Mouse (Mus musculus) cerebral cortex, adult 2 months (tissue): ENCODE results near the gene Tgfbr3.

Experiments used
- WGBS: fragments of 180-500 bp; shearing (Covaris S2); methylation state at CpG from one replicate; pipeline ENCODE4 v1.1.7; 2018; 5-methylcytosine and 5-hydroxymethylcytosine counted together

Gene Tgfbr3

DNA sequence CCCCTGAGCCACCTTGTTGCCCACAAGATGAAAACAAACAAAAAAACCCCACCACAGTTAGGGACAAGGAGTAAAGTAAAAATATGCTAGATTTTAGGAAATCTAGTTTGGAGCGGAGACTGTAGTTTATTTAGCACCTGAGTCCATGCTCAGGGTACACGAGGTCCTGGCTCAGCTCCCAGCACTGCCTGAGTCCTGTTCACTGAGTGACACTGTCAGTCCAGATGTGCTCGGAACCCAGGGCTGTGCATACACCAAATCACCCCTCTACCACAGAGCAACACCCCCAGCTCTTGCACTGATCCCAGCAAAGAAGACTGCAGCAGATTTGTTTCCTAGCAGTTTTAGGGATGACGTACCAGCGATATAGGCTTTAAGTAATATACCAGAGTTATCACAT is 119.6 kb downstream of the Tgfbr3 start:
- 78% methylated on average over 5 of the region's 5 CpGs for WGBS

DNA sequence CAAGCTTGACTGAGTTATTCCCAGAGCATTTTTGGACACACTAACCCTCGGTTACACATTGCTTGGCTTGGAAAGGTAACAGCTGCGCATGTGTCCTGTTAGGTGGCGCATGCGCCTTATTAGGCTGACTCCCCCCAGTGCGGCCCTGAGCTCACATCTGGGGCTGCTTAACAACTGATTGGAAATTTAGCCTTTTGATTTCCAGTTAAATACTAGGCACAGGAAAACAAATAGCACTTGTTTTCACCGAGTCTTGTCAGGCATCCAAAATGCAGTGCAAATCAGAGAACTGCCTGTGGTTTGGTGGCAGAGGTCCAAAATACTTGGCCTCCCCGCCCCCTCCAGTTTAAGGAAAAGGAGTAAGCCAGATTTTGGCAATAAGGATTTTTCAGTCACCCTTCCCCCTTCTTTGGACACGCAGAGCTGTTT is 121.5 kb downstream of the Tgfbr3 start:
- 16% methylated on average over 8 of the region's 8 CpGs for WGBS

DNA sequence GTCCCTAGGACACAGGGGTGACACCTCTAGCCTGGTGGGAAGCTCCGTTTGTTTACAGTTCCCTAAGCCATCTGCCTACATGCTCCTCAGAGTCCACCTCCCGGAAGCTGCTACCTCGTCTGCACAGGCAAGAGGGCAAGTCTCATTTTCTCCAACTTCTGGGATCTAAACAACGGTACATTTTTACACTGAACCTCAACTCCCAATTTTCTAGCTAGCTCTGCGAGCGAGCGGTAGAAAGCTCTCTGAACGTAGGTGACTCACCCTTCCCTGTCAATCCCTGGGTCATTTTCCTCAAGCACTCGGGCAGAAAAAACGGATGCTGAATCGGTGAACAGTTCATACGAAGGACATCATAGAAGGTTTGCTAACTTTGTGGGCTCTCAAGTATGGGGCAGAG is 122.1 kb downstream of the Tgfbr3 start:
- 31% methylated on average over 12 of the region's 12 CpGs for WGBS

DNA sequence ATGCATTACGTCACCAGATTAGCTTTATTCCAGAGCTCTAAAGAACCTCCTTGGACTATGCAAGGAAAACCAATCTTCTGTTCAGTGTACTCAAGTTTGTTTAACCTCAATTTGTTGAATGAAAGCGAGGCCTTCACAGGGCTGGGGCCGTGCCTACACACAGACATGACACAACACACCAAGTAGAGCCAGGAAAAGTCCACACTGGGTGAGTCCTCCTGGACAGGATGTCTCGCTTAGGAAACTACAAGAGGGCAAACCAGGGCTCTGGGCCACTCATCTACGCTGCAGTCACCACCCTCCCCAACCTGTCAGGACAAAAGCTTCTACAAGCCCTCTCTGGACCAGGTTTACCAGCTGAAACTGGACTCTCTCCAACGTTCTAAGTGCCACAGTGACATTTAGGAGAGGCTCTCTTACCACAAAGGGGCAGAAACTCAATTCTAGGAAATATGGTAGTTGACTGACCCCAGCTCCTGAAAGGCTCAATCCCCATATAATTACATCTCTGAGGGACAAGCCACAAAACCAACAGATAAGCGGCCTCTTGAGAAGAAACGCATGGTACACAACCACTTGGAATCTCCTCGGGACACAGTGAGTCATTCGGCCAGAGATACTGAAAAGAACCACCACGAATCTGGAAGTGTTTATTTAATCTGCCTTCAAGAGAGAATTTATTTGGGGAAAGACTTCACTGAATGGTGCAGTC is 122.6 kb downstream of the Tgfbr3 start:
- 68% methylated on average over 11 of the region's 11 CpGs for WGBS

DNA sequence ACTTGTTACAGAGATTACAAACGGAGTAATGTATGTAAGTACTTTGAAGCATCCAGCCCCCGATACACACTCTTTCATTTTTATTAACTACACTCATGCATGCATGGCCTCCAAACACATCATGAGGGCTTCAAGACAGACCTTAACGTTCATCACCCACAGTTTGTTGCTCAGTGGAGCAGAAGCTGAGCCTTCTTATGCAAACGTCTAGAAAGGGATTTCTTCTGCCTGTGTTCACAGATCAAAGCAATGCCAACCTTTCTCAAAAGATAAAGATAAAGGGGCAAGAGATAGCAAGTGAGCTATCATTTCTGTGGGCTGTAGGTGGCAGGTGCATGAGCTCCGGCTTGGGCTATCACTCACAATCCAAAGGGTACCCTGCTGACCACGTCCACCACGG is 123.7 kb downstream of the Tgfbr3 start:
- WGBS = 83% methylated on average over 7 of the region's 7 CpGs

DNA sequence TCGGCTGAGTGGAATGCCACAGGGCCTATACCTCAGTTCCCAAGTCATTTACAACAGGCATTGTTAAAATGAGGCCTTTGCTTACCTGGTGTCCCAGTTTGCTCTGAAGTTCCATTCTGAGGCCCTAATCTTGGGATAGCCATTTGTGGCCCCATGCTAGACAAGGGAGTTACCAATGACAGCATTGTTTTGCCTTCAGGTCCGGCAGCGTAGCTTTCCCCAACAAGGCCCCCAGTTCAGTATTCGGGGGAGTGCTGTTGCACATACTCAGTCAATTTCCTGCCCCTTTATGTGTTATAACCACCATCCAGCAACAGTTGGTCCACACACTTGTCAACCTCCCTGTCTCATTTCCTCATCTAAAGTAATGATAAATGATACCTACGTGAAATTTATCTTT is 124.2 kb downstream of the Tgfbr3 start:
- WGBS = 97% methylated on average over 5 of the region's 5 CpGs

DNA sequence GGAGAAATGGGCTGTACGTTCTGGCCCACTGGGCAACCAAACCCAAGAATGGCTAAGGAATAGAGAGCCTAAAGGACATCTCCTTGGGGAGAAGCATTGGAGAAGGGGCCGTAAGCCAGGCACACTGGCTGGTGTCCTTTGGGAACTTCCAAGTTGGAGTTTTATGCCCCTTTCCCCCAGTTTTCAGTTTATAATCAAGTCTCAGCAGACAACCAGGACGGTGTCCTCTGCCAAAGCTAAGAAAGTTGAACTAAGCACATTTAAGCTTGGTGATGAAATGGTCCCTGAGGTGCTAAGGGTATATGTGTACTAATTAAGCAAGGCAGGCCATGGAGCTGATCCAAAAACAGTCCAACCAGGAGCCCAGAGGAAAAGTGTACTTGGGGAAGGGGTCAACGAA is 124.6 kb downstream of the Tgfbr3 start:
- 98% methylated on average over 4 of the region's 4 CpGs for WGBS

DNA sequence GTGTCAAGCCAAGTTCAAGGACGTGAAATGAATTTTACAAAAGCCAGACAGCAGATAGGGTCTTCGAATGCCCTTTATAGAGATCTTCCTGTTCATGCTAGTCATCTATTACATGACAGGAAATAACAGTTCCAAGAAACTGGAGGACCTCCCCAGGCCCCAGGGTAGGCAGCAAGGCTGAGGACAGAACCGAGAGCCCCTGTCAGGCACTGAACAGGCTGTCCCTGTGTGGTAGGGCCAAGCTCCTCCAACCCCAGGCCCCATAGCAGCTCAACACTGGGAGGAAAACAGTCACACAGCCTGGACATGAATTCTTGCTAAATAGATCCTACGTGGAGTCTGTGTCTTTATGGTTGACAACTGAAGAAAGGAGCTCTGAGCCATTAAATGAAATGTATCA is 125.3 kb downstream of the Tgfbr3 start:
- 82% methylated on average over 4 of the region's 4 CpGs for WGBS

DNA sequence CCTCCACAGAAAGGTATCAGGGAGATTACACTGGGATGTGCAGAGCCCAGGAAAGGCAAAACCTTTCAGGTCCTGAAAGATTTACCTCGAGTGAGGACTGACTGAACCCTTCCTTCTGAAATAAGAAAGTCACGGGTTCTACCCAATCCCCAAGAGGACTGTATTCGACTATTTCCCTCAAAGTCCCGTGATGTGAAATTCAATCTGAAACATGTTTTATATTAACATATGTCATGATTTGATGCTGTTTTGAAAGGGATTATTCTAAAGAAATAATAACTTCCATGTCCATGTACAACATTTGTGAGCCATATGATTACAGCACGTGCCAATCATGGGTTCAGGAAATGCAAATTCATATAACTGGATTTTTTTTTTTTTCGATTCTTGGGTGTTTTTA is 126.6 kb downstream of the Tgfbr3 start:
- WGBS = 91% methylated on average over 6 of the region's 6 CpGs

DNA sequence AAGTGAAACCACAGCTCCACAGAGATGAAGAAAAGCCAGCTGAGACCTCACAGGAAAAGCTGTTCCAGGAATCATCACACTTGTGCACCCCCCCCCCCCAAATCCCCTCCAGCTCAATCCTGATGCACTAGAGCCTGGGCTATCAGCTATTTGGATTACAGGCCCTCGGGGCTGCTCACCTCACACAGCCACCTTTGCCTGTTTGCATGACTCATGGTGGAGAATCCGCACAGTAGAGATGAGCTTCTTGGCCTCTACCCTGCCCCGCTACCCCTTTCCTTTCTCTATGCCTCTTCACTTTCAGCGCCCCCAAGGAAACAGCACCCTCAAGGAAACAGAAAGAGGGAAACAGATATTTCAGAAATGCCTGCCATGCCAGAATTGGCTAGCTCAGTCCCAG is 127.1 kb downstream of the Tgfbr3 start:
- WGBS = 99% methylated on average over 4 of the region's 4 CpGs

DNA sequence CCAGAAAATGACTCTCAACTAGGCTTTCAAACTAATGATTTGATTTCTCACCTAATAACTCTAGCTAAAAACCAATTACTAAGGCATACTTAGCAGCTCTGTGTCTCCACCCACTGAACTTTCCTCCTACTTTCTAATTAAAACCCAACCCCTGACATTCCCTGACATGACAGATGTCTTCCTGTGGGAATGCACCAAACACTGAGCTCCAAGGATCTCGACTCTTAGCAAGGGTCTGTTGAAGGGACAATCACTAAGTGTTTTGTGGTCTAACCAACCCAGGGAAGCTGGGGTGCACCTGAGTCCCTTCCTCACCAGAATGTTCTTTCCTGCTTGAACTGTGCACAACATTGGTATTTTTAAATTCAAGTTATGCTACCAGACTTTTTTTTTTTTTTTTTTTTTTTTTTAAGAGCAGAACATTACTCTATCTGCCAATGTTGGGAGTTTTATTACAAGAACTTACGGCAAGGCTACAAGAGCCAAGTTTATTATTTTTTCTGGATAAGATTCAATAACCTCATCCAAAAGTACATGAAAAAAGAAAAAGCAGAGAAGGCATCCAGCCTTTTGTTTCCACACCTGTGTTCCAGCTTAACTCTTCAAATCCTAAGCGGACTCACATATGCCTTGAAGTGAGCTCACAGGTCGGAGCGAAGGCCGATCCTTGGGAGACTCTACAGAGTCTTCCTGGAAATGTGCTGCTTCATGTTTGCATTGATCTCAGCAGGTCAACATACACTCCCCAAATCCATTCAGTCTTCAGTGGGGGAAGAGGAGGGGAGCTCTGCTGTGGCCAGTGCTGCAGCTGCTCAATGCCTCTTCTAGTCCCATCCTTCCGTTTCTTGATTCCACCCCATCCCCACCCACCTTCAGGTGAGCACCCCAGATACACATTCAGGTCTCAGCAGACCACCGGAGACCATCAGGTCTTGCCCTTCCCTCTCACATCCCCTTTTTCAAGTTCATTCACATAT is 129.2 kb downstream of the Tgfbr3 start:
- 83% methylated on average over 8 of the region's 8 CpGs for WGBS

DNA sequence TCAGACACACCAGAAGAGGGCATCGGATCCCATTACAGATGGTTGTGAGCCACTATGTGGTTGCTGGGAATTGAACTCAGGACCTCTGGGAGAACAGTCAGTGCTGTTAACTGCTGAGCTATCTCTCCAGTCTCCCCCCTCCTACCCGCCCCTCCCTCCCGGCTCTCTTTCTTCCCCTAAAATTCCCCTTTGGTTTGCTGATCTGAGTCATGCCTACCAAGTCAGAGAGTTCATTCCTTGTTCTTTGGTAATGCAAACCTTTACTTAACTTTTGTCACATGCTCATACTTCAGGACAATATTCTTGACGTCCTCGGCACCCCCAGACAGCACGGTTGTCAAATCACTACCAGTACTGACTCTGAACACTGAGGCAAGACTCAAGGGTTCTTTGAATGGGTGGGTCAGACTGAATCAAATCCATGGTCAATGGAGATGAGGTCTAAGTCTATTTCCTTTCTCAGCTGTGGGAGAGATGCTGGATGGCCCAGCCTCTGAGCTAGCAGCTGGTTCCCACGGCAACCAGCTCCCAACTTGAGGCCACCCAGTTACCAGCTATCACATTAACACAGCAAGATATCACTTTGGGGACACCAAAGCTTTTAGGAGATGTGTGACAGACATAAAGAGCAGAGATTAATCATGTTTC is 130.8 kb downstream of the Tgfbr3 start:
- WGBS = 82% methylated on average over 7 of the region's 7 CpGs

DNA sequence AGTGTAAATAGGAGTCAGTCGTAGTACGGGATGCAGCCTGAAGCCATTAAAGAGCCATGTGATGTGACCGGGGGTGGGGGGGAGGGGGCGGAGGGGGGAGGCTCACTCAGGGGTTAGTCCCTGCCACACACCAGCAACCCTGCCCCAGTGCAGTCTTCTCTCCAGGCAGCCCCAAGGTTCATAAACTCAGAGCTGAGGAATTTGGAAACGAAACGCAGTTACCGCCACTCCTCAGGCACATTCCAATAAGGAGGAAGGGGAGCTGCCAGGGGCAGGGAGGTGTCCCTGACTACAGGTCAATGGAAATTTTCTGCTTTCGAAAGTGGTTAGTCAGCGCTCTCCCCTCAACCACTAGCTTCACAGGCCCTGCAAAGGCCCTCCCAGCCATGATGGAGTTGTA is 132.0 kb downstream of the Tgfbr3 start:
- WGBS = 87% methylated on average over 9 of the region's 9 CpGs

DNA sequence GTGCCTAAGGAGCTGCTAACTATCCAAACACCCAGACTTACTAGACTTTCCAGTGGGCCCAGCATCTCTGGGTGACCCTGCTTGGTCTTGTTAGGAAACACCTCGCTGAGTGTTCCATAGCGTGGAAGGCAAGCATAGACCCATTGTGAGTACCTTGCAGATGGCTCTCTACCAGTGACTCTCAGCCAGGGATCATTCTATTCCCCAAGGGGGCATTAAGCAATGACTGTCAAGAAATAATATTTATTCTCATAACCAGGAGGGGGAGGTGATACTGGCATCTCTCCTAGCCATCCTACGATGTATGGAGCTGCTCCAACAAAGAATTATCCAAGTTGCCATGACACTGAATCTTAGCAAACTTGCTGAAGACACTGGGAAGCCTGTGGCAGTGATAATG is 133.3 kb downstream of the Tgfbr3 start:
- 83% methylated on average over 3 of the region's 3 CpGs for WGBS

DNA sequence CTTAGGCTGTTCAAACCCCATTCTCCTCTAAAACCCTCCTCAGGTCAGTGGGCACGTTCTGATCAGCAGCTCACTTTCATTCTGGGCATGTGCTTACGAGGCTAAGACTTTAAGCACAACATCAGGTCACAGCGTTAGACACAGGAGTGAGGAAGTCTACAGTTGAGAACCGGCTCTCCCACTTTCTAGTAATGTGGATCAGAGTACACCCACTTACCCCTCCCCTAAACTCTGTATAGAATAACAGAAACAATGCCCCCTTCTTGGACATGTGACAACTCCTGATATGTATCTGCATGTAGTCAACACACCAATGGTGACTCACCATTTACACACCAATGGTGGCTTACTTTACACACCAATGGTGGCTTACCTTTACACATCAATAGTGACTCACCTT is 136.4 kb downstream of the Tgfbr3 start:
- whole genome bisulfite sequencing = 93% methylated on average over 4 of the region's 4 CpGs

DNA sequence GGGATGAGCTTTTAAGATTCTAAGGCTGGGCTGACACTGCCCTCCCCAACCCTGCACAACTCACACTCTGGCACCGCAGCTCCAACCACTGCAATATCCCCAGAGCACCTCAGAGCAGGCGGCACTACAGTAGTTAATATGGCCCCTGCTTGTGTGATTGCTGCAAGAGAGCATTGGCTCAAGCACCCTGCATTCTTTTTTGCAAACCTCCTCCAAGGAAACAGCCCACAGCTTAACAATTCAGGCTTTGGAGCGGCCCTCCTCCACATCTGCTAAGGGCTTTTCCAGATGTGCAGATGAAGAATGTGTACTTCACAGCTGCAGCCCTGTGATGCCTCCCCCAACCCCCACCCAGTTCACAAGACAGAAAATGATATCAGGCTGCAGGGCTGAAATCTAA is 138.1 kb downstream of the Tgfbr3 start:
- 87% methylated on average over 3 of the region's 3 CpGs for WGBS

DNA sequence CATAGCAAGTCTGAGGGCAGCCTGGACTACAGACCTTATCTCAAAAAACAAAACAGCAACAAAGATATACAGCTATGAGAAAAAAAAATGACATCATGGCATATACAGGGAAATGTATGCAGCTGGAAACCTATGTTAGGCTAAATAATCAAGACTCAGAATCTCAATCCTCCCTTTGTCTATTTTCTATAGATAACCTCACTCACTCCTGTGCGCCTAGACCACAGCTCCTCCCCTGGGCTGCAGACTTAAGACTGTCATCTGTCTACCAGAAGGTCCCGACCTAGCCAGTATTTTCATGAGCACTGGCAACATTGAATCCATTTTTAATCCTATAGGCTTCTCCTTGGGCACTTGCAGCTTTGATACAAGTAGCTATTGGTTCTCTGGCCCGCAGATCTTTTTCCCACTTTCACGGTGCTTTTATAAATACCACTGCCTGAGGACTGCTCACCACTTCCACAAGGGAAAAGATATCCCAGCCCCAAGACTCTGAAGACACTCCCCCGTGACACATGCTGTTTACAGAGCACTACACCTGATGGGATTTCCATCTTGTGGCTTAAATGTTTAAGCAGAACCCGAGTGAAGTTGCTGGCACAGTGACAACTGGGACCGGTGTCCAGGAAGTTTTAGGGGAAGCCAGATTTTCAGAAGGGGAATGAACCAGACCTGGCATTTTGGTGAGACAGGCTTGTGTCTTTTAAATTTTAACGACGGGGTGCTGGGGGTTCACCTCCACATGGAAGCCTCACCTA is 138.7 kb downstream of the Tgfbr3 start:
- 57% methylated on average over 9 of the region's 9 CpGs for WGBS

DNA sequence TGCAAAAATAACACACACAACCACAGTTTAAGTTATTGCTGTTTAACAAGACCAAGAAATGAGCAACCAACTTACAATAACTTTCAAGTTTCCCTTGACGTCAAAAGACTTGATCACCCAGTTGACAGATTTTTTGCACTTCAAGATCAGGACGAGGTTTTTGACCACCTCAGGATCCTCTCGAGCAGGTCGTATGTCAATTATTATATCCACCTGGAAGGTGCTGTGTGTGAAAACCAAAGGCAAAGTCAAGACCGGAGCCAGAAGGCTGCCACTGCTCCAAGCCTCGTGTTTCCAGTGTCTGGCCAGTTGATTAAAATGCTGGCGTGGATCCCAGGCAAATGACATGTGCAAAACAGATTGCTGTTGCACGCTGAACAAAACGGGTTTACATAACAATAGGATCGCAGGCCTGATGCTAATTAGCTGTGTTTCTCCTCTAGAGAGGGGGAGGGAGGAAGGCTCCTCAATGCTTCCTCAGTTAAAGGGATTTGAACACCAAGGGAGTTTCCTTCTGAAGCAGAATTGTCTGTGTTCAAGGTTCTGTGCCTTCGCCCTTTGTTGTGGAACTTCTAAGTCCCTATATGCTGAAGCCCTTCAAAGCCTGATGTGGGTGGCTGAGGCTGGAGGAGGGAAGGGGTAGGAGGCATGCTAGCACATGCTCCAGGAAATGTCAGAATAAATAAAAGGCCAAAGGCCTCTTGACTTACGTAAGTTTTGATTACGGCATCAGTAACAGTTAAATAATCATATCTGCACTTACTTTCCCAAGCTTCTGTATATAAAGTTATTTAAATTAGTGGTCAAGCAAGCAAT is 141.3 kb downstream of the Tgfbr3 start:
- WGBS = 45% methylated on average over 13 of the region's 13 CpGs

DNA sequence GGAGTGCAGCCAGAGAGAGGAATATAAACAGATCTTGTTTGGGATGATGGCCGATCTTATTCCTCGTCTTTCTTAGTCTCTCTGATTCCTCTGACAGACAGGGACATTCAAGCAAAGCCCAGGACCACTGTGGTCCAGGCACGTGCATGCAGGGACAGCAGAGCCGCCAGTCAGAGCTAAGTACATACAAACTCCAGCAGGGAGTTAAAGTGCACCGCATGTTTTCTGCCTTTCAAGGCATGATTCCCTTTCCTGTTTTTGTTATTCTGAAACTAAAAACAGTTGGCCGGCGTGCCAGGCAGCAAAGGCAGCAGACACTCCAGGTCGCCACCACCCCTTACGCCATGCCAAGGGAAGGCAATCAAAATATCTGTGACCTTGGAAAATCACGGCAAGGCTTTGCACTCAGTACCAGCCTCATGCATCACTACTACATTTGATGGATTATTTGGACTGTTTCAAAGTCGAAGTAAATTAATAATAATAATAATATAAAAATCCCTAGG is 143.3 kb downstream of the Tgfbr3 start:
- WGBS = 60% methylated on average over 11 of the region's 11 CpGs

DNA sequence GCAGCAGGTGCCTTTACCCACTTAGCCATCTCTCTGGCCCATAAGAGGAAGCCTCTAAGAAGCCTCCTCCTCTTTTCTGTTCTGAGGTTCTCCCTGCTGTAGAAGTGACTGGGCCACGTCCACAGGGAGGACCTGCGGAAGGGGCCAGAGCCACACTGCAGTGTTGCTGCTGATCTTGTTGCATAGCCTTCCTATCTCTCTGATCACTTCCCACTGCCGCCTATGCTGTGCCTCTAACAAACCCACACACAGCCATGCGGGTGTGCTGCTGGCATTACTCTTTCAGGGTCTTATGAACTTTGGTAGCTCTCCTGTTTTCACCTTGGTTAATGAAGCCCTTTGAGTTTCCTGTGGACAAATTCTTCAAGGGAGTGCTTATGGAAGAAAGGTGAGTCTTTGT is 144.3 kb downstream of the Tgfbr3 start:
- 90% methylated on average over 4 of the region's 4 CpGs for WGBS
